Mouse (Mus musculus) embryo, embryonic 11 days (tissue): ENCODE measurements around the gene Gm37240.
A peak's percentile ranks its signal among the peaks of the same experiment; 100 is the strongest.
"Not testable (repeated sequence)": the region's sequence is repeated elsewhere in the genome, so short reads cannot be mapped to it uniquely, and the experiment has no call there.

Experiments used
- DNase-seq: peaks from one replicate; pipeline ENCODE4 v3.0.0-alpha.2; 2015

Gene Gm37240

GRCm38 (mm10) chr3:84602759-84603158 is 1284.6 kb downstream of the Gm37240 start:
- DNase-seq, result no peak

GRCm38 (mm10) chr3:84601870-84602495 is 1285.3 kb downstream of the Gm37240 start:
- DNase-seq, result no peak

- DNase-seq, result no peak
Observed at GRCm38 (mm10) chr3:84598756-84599155, 1288.6 kb downstream of the Gm37240 start.

- no peak for DNase-seq
Observed at GRCm38 (mm10) chr3:84597996-84598734, 1289.2 kb downstream of the Gm37240 start.

GRCm38 (mm10) chr3:84595677-84596234 is 1291.6 kb downstream of the Gm37240 start:
- DNase-seq, result no peak

- peak; percentile 44 for DNase-seq
Observed at GRCm38 (mm10) chr3:84594894-84595676, 1292.2 kb downstream of the Gm37240 start.

GRCm38 (mm10) chr3:84593274-84593673 is 1294.0 kb downstream of the Gm37240 start, which contains the start of gene Tigd4:
TSS of gene Tigd4 (plus strand) at chr3:84593574.
- DNase-seq, result no peak

- no peak for DNase-seq
Observed at GRCm38 (mm10) chr3:84586736-84587135, 1300.6 kb downstream of the Gm37240 start.

GRCm38 (mm10) chr3:84582913-84583276 is 1304.4 kb downstream of the Gm37240 start:
- no peak for DNase-seq

GRCm38 (mm10) chr3:84582023-84582912 is 1305.0 kb downstream of the Gm37240 start, which contains the start of gene Arfip1:
TSS of gene Arfip1 (minus strand) at chr3:84582625.
- peak; percentile 99 for DNase-seq

GRCm38 (mm10) chr3:84581696-84582022 is 1305.7 kb downstream of the Gm37240 start:
- no peak for DNase-seq

GRCm38 (mm10) chr3:84580716-84581115 is 1306.6 kb downstream of the Gm37240 start:
- DNase-seq, result no peak

- no peak for DNase-seq
Observed at GRCm38 (mm10) chr3:84570501-84570900, 1316.8 kb downstream of the Gm37240 start.

- DNase-seq, result no peak
Observed at GRCm38 (mm10) chr3:84569587-84569986, 1317.7 kb downstream of the Gm37240 start.

- no peak for DNase-seq
Observed at GRCm38 (mm10) chr3:84568540-84568939, 1318.8 kb downstream of the Gm37240 start.

GRCm38 (mm10) chr3:84563415-84563814 is 1323.9 kb downstream of the Gm37240 start:
- DNase-seq, result no peak

- DNase-seq, result not testable (repeated sequence)
Observed at GRCm38 (mm10) chr3:84562911-84563310, 1324.4 kb downstream of the Gm37240 start.

GRCm38 (mm10) chr3:84558301-84558700 is 1329.0 kb downstream of the Gm37240 start:
- DNase-seq, result no peak

GRCm38 (mm10) chr3:84555780-84556179 is 1331.5 kb downstream of the Gm37240 start:
- DNase-seq, result no peak

- no peak for DNase-seq
Observed at GRCm38 (mm10) chr3:84547177-84547576, 1340.1 kb downstream of the Gm37240 start.

- DNase-seq, result peak; percentile 53
Observed at GRCm38 (mm10) chr3:84542450-84542849, 1344.9 kb downstream of the Gm37240 start.

- DNase-seq, result no peak
Observed at GRCm38 (mm10) chr3:84541881-84542280, 1345.4 kb downstream of the Gm37240 start.
